In genomic region chr5:134650926-134651325, GRCm38 (mm10) we compare ENCODE assay signal across 10 mouse cellular contexts. TPM values are rescaled to one million over a fixed set of nuclear protein-coding genes. Genes with fewer than 3 reads are reported as not detected.
DNase-seq lines count a peak whose midpoint lies in the region; ATAC-seq lines count a peak whose summit lies in the region.
"Had no signal": no experiment of that assay in that cellular context is flagged by ENCODE, and none has a peak within 500 bp of the region (broad histone marks: within the 10 kb centered on the region; RNA-seq: fewer than 3 reads in every experiment).

No protein-coding gene starts in this region.

- H3K4me1 ChIP-seq in midbrain, embryonic 10.5 days, result no peaks in the 10 kb centered on the region
- no peaks in the 10 kb centered on the region for H3K4me1 ChIP-seq in midbrain, embryonic 15.5 days
- H3K4me1 ChIP-seq: hindbrain, embryonic 15.5 days; neural tube, embryonic 12.5 days had no signal

- no peaks in the 10 kb centered on the region; the same call in 1 of the 2 replicates for H3K9me3 ChIP-seq in midbrain, embryonic 10.5 days (replicated peaks)
- no peaks in the 10 kb centered on the region for H3K9me3 ChIP-seq in midbrain, embryonic 15.5 days
- H3K9me3 ChIP-seq: hindbrain, embryonic 15.5 days; neural tube, embryonic 12.5 days had no signal

- no peak overlapping the region for H3K27ac ChIP-seq in midbrain, embryonic 10.5 days (replicated peaks)
- H3K27ac ChIP-seq in midbrain, embryonic 15.5 days, result no peak overlapping the region
- H3K27ac ChIP-seq: hindbrain, embryonic 15.5 days; neural tube, embryonic 12.5 days had no signal

- no peak overlapping the region for H3K4me3 ChIP-seq in midbrain, embryonic 10.5 days
- no peak overlapping the region for H3K4me3 ChIP-seq in midbrain, embryonic 15.5 days
- H3K4me3 ChIP-seq: hindbrain, embryonic 15.5 days; neural tube, embryonic 12.5 days had no signal

- ATAC-seq in cerebellum, adult (ENCODE audit: insufficient number of reproducible peaks, low FRiP score, low TSS enrichment), result no peak
- no peak for ATAC-seq in midbrain, embryonic 15.5 days (replicated peaks)
- ATAC-seq in megakaryocyte-erythroid progenitor cell, adult 5-6 weeks (replicated peaks; ENCODE audit: low FRiP score, low TSS enrichment, poor library complexity, severe bottlenecking), result peak; percentile 71; the same call in 1 of the 2 replicates

- DNase-seq in cerebellum, adult 8-10 months, result peak; percentile 21
- DNase-seq in midbrain, embryonic 10.5 days (ENCODE audit: low spot score), result peak; percentile 33
- peak; percentile 65 to 77 for DNase-seq in adrenal gland, postnatal 36 days
- DNase-seq in heart, postnatal 4 days, result peak; percentile 71
- peak; percentile 66 to 69 for DNase-seq in thymus, postnatal 36 days

- H3K4me2 ChIP-seq in midbrain, embryonic 15.5 days, result no peak overlapping the region
- H3K4me2 ChIP-seq: hindbrain, embryonic 15.5 days; neural tube, embryonic 12.5 days had no signal

- H3K36me3 ChIP-seq in midbrain, embryonic 10.5 days, result no peaks in the 10 kb centered on the region
- no peaks in the 10 kb centered on the region for H3K36me3 ChIP-seq in midbrain, embryonic 15.5 days (replicated peaks)
- H3K36me3 ChIP-seq: hindbrain, embryonic 15.5 days; neural tube, embryonic 12.5 days had no signal

- no peaks in the 10 kb centered on the region for H3K27me3 ChIP-seq in midbrain, embryonic 10.5 days (ENCODE audit: low read depth, poor library complexity, severe bottlenecking)
- H3K27me3 ChIP-seq in midbrain, embryonic 15.5 days (replicated peaks), result no peaks in the 10 kb centered on the region
- H3K27me3 ChIP-seq: hindbrain, embryonic 15.5 days; neural tube, embryonic 12.5 days had no signal

- WGBS in midbrain, embryonic 10.5 days, result 51% methylated on average over 5 of the region's 5 CpGs
- WGBS in midbrain, embryonic 15.5 days, result 59% methylated on average over 5 of the region's 5 CpGs

- H3K9ac ChIP-seq in midbrain, embryonic 15.5 days, result no peak overlapping the region
- H3K9ac ChIP-seq: hindbrain, embryonic 15.5 days; neural tube, embryonic 12.5 days had no signal

RNA-seq across cellular contexts. Expression of gene Eif4h, which starts 11.6 kb away (rescaled TPM):
- 537 and 556 TPM in 2 replicates for polyA plus RNA-seq in midbrain, embryonic 10.5 days (2016; fragmentation: Nextera tagmentation; extraction: Ambion mirVana)
- polyA plus RNA-seq in midbrain, embryonic 15.5 days (2015; fragmentation: Nextera tagmentation; extraction: Ambion mirVana), result 343 and 356 TPM in 2 replicates
- total RNA-seq in adrenal gland, postnatal 36 days (2021), result 100 to 1,000 TPM; 288 to 289 TPM
- total RNA-seq in heart, postnatal 4 days (2021), result 100 to 1,000 TPM; 250 to 262 TPM
- total RNA-seq in megakaryocyte-erythroid progenitor cell, adult 5-6 weeks (2014; fragmentation: Nextera tagmentation), result 253 and 273 TPM in 2 replicates
- 220 and 233 TPM in 2 replicates for total RNA-seq in megakaryocyte-erythroid progenitor cell, adult 5-6 weeks (2017)

RNA-seq across cellular contexts. Expression of gene Lat2, which starts 36.1 kb away (rescaled TPM):
- polyA plus RNA-seq in midbrain, embryonic 10.5 days (2016; fragmentation: Nextera tagmentation; extraction: Ambion mirVana), result 3.6 and 4.6 TPM in 2 replicates
- 3.0 and 3.5 TPM in 2 replicates for polyA plus RNA-seq in midbrain, embryonic 15.5 days (2015; fragmentation: Nextera tagmentation; extraction: Ambion mirVana)
- total RNA-seq in adrenal gland, postnatal 36 days (2021), result 1 to 10 TPM; 3.3 to 4.4 TPM
- 1 to 10 TPM; 2.9 to 4.3 TPM for total RNA-seq in heart, postnatal 4 days (2021)
- total RNA-seq in megakaryocyte-erythroid progenitor cell, adult 5-6 weeks (2014; fragmentation: Nextera tagmentation), result 8.5 and 9.8 TPM in 2 replicates
- 7.2 and 14.6 TPM in 2 replicates for total RNA-seq in megakaryocyte-erythroid progenitor cell, adult 5-6 weeks (2017)

RNA-seq across cellular contexts. Expression of gene Limk1, which starts 37.5 kb away (rescaled TPM):
- 8.0 and 9.8 TPM in 2 replicates for polyA plus RNA-seq in midbrain, embryonic 10.5 days (2016; fragmentation: Nextera tagmentation; extraction: Ambion mirVana)
- polyA plus RNA-seq in midbrain, embryonic 15.5 days (2015; fragmentation: Nextera tagmentation; extraction: Ambion mirVana), result 21.6 and 25.1 TPM in 2 replicates
- total RNA-seq in adrenal gland, postnatal 36 days (2021), result 10 to 100 TPM; 19.5 to 22.6 TPM
- total RNA-seq in heart, postnatal 4 days (2021), result 10 to 100 TPM; 13.5 to 14.9 TPM
- 6.9 and 8.4 TPM in 2 replicates for total RNA-seq in megakaryocyte-erythroid progenitor cell, adult 5-6 weeks (2014; fragmentation: Nextera tagmentation)
- total RNA-seq in megakaryocyte-erythroid progenitor cell, adult 5-6 weeks (2017), result 3.3 and 3.8 TPM in 2 replicates

Comparison
In these comparisons a context has a peak if more than half of its experiments do, and no peak if none do; other contexts are left out.
1. DNase-seq: peak in every context shown above with its lines; median percentile 71 in adrenal gland, postnatal 36 days; 71 in heart, postnatal 4 days; 68 in thymus, postnatal 36 days; 33 in midbrain, embryonic 10.5 days; 21 in cerebellum, adult 8-10 months.